Mouse (Mus musculus): ENCODE results near the gene Ccdc33. TPM values are rescaled to one million over a fixed set of nuclear protein-coding genes. Genes with fewer than 3 reads are reported as not detected.
A peak's percentile ranks its signal among the peaks of the same experiment; 100 is the strongest.

Ccdc33 gene
- polyA plus RNA-seq, 1 experiment from 2014 or later: not detected

DNA sequence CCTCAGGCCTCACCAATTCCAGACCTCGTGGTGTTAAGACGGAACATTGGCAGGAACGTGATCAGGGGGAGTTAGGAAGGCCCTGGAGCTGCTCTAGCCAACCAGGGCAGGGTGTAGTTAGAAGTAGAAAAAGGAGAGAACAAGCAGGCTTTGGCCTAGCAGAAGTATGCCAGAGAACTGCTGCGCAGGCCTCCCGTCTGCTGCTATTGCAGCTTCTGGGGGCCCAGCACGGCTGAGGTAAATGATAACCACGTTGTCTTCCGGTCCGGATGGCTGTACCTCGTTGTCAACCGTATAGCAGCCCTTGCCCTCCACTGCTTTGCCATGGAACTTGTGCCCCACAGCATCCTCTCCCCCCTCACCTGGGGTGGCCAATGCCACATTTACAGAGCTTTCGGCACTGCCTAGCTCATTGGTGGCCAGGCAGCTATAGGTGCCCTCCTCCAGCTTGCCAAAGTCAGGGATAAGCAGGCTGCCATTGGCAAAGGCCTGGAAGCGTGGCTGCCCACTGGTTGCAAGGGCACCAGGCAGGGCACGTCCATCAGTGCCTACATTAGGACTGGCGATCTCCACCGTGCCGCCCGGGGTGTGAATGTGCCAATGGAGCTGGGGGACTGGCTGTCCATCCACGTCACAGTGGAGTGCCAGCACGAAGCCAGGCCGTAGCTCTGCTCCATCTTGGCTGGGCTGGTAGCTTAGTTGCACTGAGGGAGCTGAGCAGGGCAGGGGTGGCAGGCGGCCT is 38.4 kb upstream of the Ccdc33 start:
- H3K9me3 ChIP-seq (ENCODE audit: control insufficient read depth, low read depth, low read length): no peaks in the 10 kb centered on the region
- peak overlapping the region; percentile 37 for H3K4me3 ChIP-seq (ENCODE audit: low read depth, low read length)
- H3K9ac ChIP-seq (replicated peaks; ENCODE audit: low read depth, low read length): 0 out of 2 replicates have a peak overlapping the region, but pooled peaks have one; percentile 45
- ATAC-seq (ENCODE audit: insufficient number of reproducible peaks, insufficient read depth, low FRiP score, low read depth): no peak
- peaks cover 62% of the 10 kb centered on the region for H3K4me1 ChIP-seq (ENCODE audit: control insufficient read depth, insufficient read depth, low read length)
- H3K27me3 ChIP-seq (ENCODE audit: control insufficient read depth, insufficient read depth, low read length): no peaks in the 10 kb centered on the region
- H3K36me3 ChIP-seq (ENCODE audit: control insufficient read depth, insufficient read depth, low read length): no peaks in the 10 kb centered on the region; the same call in 1 of the 2 replicates
- peak overlapping the region; percentile 78 for H3K4me2 ChIP-seq (replicated peaks; ENCODE audit: low read depth, low read length)
- 85% methylated on average over 22 of the region's 22 CpGs for WGBS
- peak overlapping the region; percentile 97 for H3K27ac ChIP-seq (ENCODE audit: low read length)

- H3K4me3 ChIP-seq (ENCODE audit: low read depth, low read length): 0 out of 2 replicates have a peak overlapping the region, but pooled peaks have one; percentile 10
- H3K36me3 ChIP-seq (ENCODE audit: control insufficient read depth, insufficient read depth, low read length): no peaks in the 10 kb centered on the region; the same call in 1 of the 2 replicates
- peaks cover 57% of the 10 kb centered on the region for H3K4me1 ChIP-seq (ENCODE audit: control insufficient read depth, insufficient read depth, low read length)
- no peaks in the 10 kb centered on the region for H3K9me3 ChIP-seq (ENCODE audit: control insufficient read depth, low read depth, low read length)
- 32% methylated on average over 3 of the region's 3 CpGs for WGBS
- H3K4me2 ChIP-seq (replicated peaks; ENCODE audit: low read depth, low read length): peak overlapping the region; percentile 78
- peak; percentile 50; the same call in 1 of the 2 replicates for ATAC-seq (ENCODE audit: insufficient number of reproducible peaks, insufficient read depth, low FRiP score, low read depth)
- H3K27ac ChIP-seq (ENCODE audit: low read length): peak overlapping the region; percentile 97
- no peaks in the 10 kb centered on the region for H3K27me3 ChIP-seq (ENCODE audit: control insufficient read depth, insufficient read depth, low read length)
- H3K9ac ChIP-seq (replicated peaks; ENCODE audit: low read depth, low read length): no peak overlapping the region
Observed at GRCm38 (mm10) chr9:58155366-58155765, 36.7 kb upstream of the Ccdc33 start.

- no peak for ATAC-seq (ENCODE audit: insufficient number of reproducible peaks, insufficient read depth, low FRiP score, low read depth)
- H3K4me3 ChIP-seq (ENCODE audit: low read depth, low read length): no peak overlapping the region
- H3K9ac ChIP-seq (replicated peaks; ENCODE audit: low read depth, low read length): no peak overlapping the region
- peak overlapping the region; percentile 1; the same call in 1 of the 2 replicates for H3K27ac ChIP-seq (ENCODE audit: low read length)
- no peaks in the 10 kb centered on the region for H3K9me3 ChIP-seq (ENCODE audit: control insufficient read depth, low read depth, low read length)
- no peaks in the 10 kb centered on the region for H3K27me3 ChIP-seq (ENCODE audit: control insufficient read depth, insufficient read depth, low read length)
- H3K4me2 ChIP-seq (replicated peaks; ENCODE audit: low read depth, low read length): no peak overlapping the region
- H3K36me3 ChIP-seq (ENCODE audit: control insufficient read depth, insufficient read depth, low read length): no peaks in the 10 kb centered on the region; the same call in 1 of the 2 replicates
- peaks cover 45% of the 10 kb centered on the region for H3K4me1 ChIP-seq (ENCODE audit: control insufficient read depth, insufficient read depth, low read length)
- 74% methylated on average over 3 of the region's 3 CpGs for WGBS
Observed at GRCm38 (mm10) chr9:58153095-58153494, 34.5 kb upstream of the Ccdc33 start.

- Histone ChIP-seq H3K27ac (ENCODE audit: low read length) (no peak overlapping the region), H3K36me3 (ENCODE audit: control insufficient read depth, insufficient read depth, low read length) (no peaks in the 10 kb centered on the region), H3K4me3 (ENCODE audit: low read depth, low read length) (no peak overlapping the region), H3K27me3 (ENCODE audit: control insufficient read depth, insufficient read depth, low read length) (no peaks in the 10 kb centered on the region), H3K9ac (replicated peaks; ENCODE audit: low read depth, low read length) (no peak overlapping the region), H3K9me3 (ENCODE audit: control insufficient read depth, low read depth, low read length) (no peaks in the 10 kb centered on the region), H3K4me2 (replicated peaks; ENCODE audit: low read depth, low read length) (no peak overlapping the region), H3K4me1 (ENCODE audit: control insufficient read depth, insufficient read depth, low read length) (peaks cover 26% of the 10 kb centered on the region)
- 67% methylated on average over 4 of the region's 4 CpGs for WGBS
- ATAC-seq (ENCODE audit: insufficient number of reproducible peaks, insufficient read depth, low FRiP score, low read depth): no peak
Observed at GRCm38 (mm10) chr9:58150733-58151361, 32.2 kb upstream of the Ccdc33 start.

GRCm38 (mm10) chr9:58148806-58149205 is 30.2 kb upstream of the Ccdc33 start:
- no peaks in the 10 kb centered on the region for H3K27me3 ChIP-seq (ENCODE audit: control insufficient read depth, insufficient read depth, low read length)
- H3K27ac ChIP-seq (ENCODE audit: low read length): no peak overlapping the region
- WGBS: 60% methylated on average over 2 of the region's 2 CpGs
- no peak overlapping the region for H3K9ac ChIP-seq (replicated peaks; ENCODE audit: low read depth, low read length)
- no peak overlapping the region for H3K4me2 ChIP-seq (replicated peaks; ENCODE audit: low read depth, low read length)
- H3K36me3 ChIP-seq (ENCODE audit: control insufficient read depth, insufficient read depth, low read length): no peaks in the 10 kb centered on the region
- peaks cover 19% of the 10 kb centered on the region; the same call in 1 of the 2 replicates for H3K4me1 ChIP-seq (ENCODE audit: control insufficient read depth, insufficient read depth, low read length)
- no peak for ATAC-seq (ENCODE audit: insufficient number of reproducible peaks, insufficient read depth, low FRiP score, low read depth)
- no peak overlapping the region for H3K4me3 ChIP-seq (ENCODE audit: low read depth, low read length)
- H3K9me3 ChIP-seq (ENCODE audit: control insufficient read depth, low read depth, low read length): no peaks in the 10 kb centered on the region

- no peak overlapping the region for H3K27ac ChIP-seq (ENCODE audit: low read length)
- no peak overlapping the region for H3K9ac ChIP-seq (replicated peaks; ENCODE audit: low read depth, low read length)
- H3K9me3 ChIP-seq (ENCODE audit: control insufficient read depth, low read depth, low read length): no peaks in the 10 kb centered on the region
- 69% methylated on average over 5 of the region's 5 CpGs for WGBS
- peaks cover 26% of the 10 kb centered on the region for H3K4me1 ChIP-seq (ENCODE audit: control insufficient read depth, insufficient read depth, low read length)
- H3K4me2 ChIP-seq (replicated peaks; ENCODE audit: low read depth, low read length): no peak overlapping the region
- no peak for ATAC-seq (ENCODE audit: insufficient number of reproducible peaks, insufficient read depth, low FRiP score, low read depth)
- no peaks in the 10 kb centered on the region for H3K36me3 ChIP-seq (ENCODE audit: control insufficient read depth, insufficient read depth, low read length)
- H3K4me3 ChIP-seq (ENCODE audit: low read depth, low read length): no peak overlapping the region
- no peaks in the 10 kb centered on the region for H3K27me3 ChIP-seq (ENCODE audit: control insufficient read depth, insufficient read depth, low read length)
Observed at GRCm38 (mm10) chr9:58145417-58145816, 26.8 kb upstream of the Ccdc33 start.

GRCm38 (mm10) chr9:58144664-58145063 is 26.0 kb upstream of the Ccdc33 start:
- Histone ChIP-seq H3K4me3 (ENCODE audit: low read depth, low read length) (no peak overlapping the region), H3K4me1 (ENCODE audit: control insufficient read depth, insufficient read depth, low read length) (peaks cover 33% of the 10 kb centered on the region), H3K9me3 (ENCODE audit: control insufficient read depth, low read depth, low read length) (no peaks in the 10 kb centered on the region), H3K27me3 (ENCODE audit: control insufficient read depth, insufficient read depth, low read length) (no peaks in the 10 kb centered on the region), H3K9ac (replicated peaks; ENCODE audit: low read depth, low read length) (no peak overlapping the region), H3K4me2 (replicated peaks; ENCODE audit: low read depth, low read length) (no peak overlapping the region), H3K36me3 (ENCODE audit: control insufficient read depth, insufficient read depth, low read length) (no peaks in the 10 kb centered on the region), H3K27ac (ENCODE audit: low read length) (no peak overlapping the region; the same call in 1 of the 2 replicates)
- no peak for ATAC-seq (ENCODE audit: insufficient number of reproducible peaks, insufficient read depth, low FRiP score, low read depth)
- 65% methylated on average over 1 of the region's 1 CpGs for WGBS

DNA sequence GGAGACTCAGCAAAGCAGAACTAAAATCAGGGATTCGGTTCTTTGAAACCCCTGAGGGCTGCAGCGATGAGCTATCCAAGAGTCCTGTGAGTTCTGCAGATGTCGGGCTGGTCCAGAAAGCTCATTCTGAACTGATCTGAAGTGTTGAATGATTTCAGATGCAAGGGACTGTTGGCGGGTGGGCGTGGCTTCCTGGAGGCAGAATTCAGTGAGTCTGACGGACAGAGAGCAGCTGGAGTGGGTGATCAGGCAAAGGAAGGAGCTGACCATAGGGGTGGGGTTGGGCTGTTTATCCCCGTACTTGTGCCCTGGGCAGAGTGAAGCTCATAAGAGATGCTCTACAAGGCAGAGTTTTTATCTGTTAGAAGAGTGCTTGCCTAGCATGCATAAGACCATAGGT is 24.8 kb upstream of the Ccdc33 start:
- 24% methylated on average over 7 of the region's 7 CpGs for WGBS
- Histone ChIP-seq H3K36me3 (ENCODE audit: control insufficient read depth, insufficient read depth, low read length) (no peaks in the 10 kb centered on the region), H3K27ac (ENCODE audit: low read length) (0 out of 2 replicates have a peak overlapping the region, but pooled peaks have one; percentile 40), H3K27me3 (ENCODE audit: control insufficient read depth, insufficient read depth, low read length) (no peaks in the 10 kb centered on the region), H3K9ac (replicated peaks; ENCODE audit: low read depth, low read length) (no peak overlapping the region), H3K9me3 (ENCODE audit: control insufficient read depth, low read depth, low read length) (no peaks in the 10 kb centered on the region), H3K4me2 (replicated peaks; ENCODE audit: low read depth, low read length) (no peak overlapping the region), H3K4me1 (ENCODE audit: control insufficient read depth, insufficient read depth, low read length) (peaks cover 37% of the 10 kb centered on the region), H3K4me3 (ENCODE audit: low read depth, low read length) (no peak overlapping the region)
- ATAC-seq (ENCODE audit: insufficient number of reproducible peaks, insufficient read depth, low FRiP score, low read depth): no peak

Data from stomach, embryonic 14.5 days (tissue).